Comparison of ENCODE assay signal across 16 mouse cellular contexts in the genomic region with DNA sequence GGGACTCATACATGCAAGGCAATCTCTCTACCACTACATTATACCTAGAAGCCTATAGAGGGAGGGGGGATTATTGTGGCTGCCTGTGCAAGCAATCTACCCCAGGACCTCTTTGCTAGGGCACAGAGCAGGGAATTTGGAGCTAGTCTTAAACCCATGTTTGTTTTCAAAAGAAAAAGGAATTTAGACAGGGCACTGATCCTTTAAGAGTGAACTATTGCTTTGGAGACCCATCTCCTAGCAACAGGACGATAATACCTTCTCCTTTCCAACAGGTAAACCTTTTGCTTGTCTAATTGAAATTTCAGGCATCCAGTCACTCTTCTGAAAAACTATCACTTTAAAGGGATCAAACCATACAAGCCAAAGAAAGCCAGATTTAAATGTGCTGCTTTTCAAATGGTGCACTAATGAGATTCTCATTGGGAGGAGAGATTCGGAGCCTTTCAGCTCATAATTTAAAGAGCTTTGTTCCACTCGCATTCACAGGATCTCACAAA.
A peak's percentile ranks its signal among the peaks of the same experiment; 100 is the strongest.
DNase-seq lines count a peak whose midpoint lies in the region; ATAC-seq and TF ChIP-seq lines count a peak whose summit lies in the region.
"Had no signal": no experiment of that assay in that cellular context is flagged by ENCODE, and none has a peak within 500 bp of the region (broad histone marks: within the 10 kb centered on the region; RNA-seq: fewer than 3 reads in every experiment).

No protein-coding gene starts in this region.

- TF ChIP-seq CTCF in brain, embryonic 14.5 days (IDR thresholded peaks at IDR 0.05; ENCODE audit: borderline replicate concordance, extremely low read depth, insufficient read depth, insufficient read length), result no peak

- 0 out of 2 replicates have a peak, but pooled peaks cover 2% of the 10 kb centered on the region for H3K9me3 ChIP-seq in hindbrain, embryonic 14.5 days (ENCODE audit: control insufficient read depth, low read length)
- H3K9me3 ChIP-seq in midbrain, embryonic 14.5 days (ENCODE audit: control insufficient read depth, low read length), result no peaks in the 10 kb centered on the region
- H3K9me3 ChIP-seq: embryonic facial prominence, embryonic 12.5 days; limb, embryonic 15.5 days had no signal

- WGBS in hindbrain, embryonic 14.5 days, result 11% methylated on average over 3 of the region's 3 CpGs
- 6% methylated on average over 3 of the region's 3 CpGs for WGBS in midbrain, embryonic 14.5 days

- no peaks in the 10 kb centered on the region for H3K36me3 ChIP-seq in hindbrain, embryonic 14.5 days (replicated peaks; ENCODE audit: control insufficient read depth, insufficient read depth)
- no peaks in the 10 kb centered on the region for H3K36me3 ChIP-seq in midbrain, embryonic 14.5 days (ENCODE audit: control insufficient read depth, insufficient read depth, low read length)
- H3K36me3 ChIP-seq: embryonic facial prominence, embryonic 12.5 days; limb, embryonic 15.5 days had no signal

- no peak overlapping the region for H3K9ac ChIP-seq in hindbrain, embryonic 14.5 days
- H3K9ac ChIP-seq in midbrain, embryonic 14.5 days (replicated peaks; ENCODE audit: low read length), result no peak overlapping the region
- H3K9ac ChIP-seq: embryonic facial prominence, embryonic 12.5 days; limb, embryonic 15.5 days; liver, postnatal 0 days had no signal

- H3K27me3 ChIP-seq in hindbrain, embryonic 14.5 days (ENCODE audit: control insufficient read depth, insufficient read depth, low read length), result no peaks in the 10 kb centered on the region
- no peaks in the 10 kb centered on the region for H3K27me3 ChIP-seq in midbrain, embryonic 14.5 days (ENCODE audit: control insufficient read depth, insufficient read depth, low read length)
- H3K27me3 ChIP-seq: embryonic facial prominence, embryonic 12.5 days; limb, embryonic 15.5 days had no signal

- H3K4me1 ChIP-seq in hindbrain, embryonic 14.5 days (replicated peaks; ENCODE audit: control insufficient read depth, insufficient read depth, low read length), result peaks cover 4% of the 10 kb centered on the region; the same call in 1 of the 2 replicates
- H3K4me1 ChIP-seq in midbrain, embryonic 14.5 days (ENCODE audit: control insufficient read depth, insufficient read depth, low read length), result peaks cover 16% of the 10 kb centered on the region; the same call in 1 of the 2 replicates
- H3K4me1 ChIP-seq: embryonic facial prominence, embryonic 12.5 days; limb, embryonic 15.5 days had no signal

- H3K27ac ChIP-seq in hindbrain, embryonic 14.5 days, result no peak overlapping the region
- H3K27ac ChIP-seq in midbrain, embryonic 14.5 days (replicated peaks; ENCODE audit: low read depth, low read length), result 0 out of 2 replicates have a peak overlapping the region, but pooled peaks have one; percentile 37
- H3K27ac ChIP-seq: embryonic facial prominence, embryonic 12.5 days; kidney, postnatal 0 days; limb, embryonic 15.5 days had no signal

- no peak overlapping the region for H3K4me3 ChIP-seq in hindbrain, embryonic 14.5 days (replicated peaks; ENCODE audit: low read length)
- H3K4me3 ChIP-seq in midbrain, embryonic 14.5 days (replicated peaks; ENCODE audit: low read depth, low read length), result no peak overlapping the region
- H3K4me3 ChIP-seq: embryonic facial prominence, embryonic 12.5 days; limb, embryonic 15.5 days; myocyte had no signal

- H3K4me2 ChIP-seq in hindbrain, embryonic 14.5 days (replicated peaks), result no peak overlapping the region
- H3K4me2 ChIP-seq in midbrain, embryonic 14.5 days (ENCODE audit: low read length), result no peak overlapping the region
- H3K4me2 ChIP-seq: embryonic facial prominence, embryonic 12.5 days; limb, embryonic 15.5 days had no signal

- ATAC-seq in hindbrain, embryonic 14.5 days (ENCODE audit: low FRiP score), result no peak; the same call in 1 of the 2 replicates
- peak; percentile 48; the same call in 1 of the 2 replicates for ATAC-seq in midbrain, embryonic 14.5 days (ENCODE audit: low FRiP score, low TSS enrichment)
- ATAC-seq: liver, postnatal 0 days had no signal

- DNase-seq in brain, embryonic 14.5 days (ENCODE audit: low read depth), result peak; percentile 85
- DNase-seq in embryo, embryonic 9.5 days (ENCODE audit: extremely low spot score), result peak; percentile 15
- peak; percentile 33 for DNase-seq in hindbrain, embryonic 14.5 days (ENCODE audit: low spot score)
- peak; percentile 69 for DNase-seq in midbrain, embryonic 14.5 days
- DNase-seq in testis, postnatal 10 days (ENCODE audit: low spot score), result no peak
- DNase-seq in frontal cortex, postnatal 36 days (ENCODE audit: low spot score in 2 of 2), result no peak
- no peak for DNase-seq in heart, postnatal 4 days
- no peak for DNase-seq in spleen, postnatal 36 days (ENCODE audit: low spot score in 2 of 2)
- DNase-seq: cerebellum, adult 9-10 months; gastrocnemius, postnatal 10 days; liver, postnatal 0 days; lung, postnatal 36 days had no signal

- no peak for TF ChIP-seq POLR2A in brain, embryonic 14.5 days (IDR thresholded peaks at IDR 0.05; ENCODE audit: borderline replicate concordance, extremely low read depth, insufficient read depth, insufficient read length, poor library complexity, severe bottlenecking)

Comparison
In these comparisons a context has a peak if more than half of its experiments do, and no peak if none do; other contexts are left out.
1. DNase-seq: peak in brain, embryonic 14.5 days (single experiment), embryo, embryonic 9.5 days (single experiment), hindbrain, embryonic 14.5 days (single experiment) and midbrain, embryonic 14.5 days (single experiment); none in testis, postnatal 10 days (single experiment), frontal cortex, postnatal 36 days (0 of 2), heart, postnatal 4 days (single experiment) and spleen, postnatal 36 days (0 of 2).